8 mouse cellular contexts compared by ENCODE assay signal in the genomic region with DNA sequence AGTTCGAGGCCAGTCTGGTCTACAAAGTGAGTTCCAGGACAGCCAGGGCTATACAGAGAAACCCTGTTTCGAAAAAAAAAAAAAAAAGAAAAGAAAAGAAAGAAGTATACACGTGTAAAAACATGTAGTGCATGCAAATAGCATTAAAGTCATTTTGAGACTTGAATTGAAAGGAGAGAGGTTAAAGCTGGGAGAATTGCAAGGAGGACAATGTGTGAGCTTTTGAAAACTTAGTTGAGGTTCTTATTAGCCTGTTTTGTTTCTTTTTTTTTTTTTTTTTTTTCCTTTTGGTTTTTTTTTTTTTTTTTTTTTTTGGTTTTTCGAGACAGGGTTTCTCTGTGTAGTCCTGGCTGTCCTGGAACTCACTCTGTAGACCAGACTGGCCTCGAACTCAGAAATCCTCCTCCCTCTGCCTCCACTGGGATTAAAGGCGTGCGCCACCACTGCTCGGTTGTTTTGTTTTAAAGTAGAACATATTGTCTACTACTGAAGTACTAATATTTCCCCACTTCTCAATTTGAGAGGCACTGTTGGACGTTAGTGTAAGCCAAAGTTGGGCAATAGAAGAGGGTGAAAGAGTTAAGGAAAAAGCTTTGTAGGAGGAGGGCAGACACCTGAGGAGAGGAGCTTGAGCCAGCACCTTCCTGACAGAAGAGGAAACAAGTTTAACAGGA. TPM values are rescaled to one million over a fixed set of nuclear protein-coding genes. Genes with fewer than 3 reads are reported as not detected.
DNase-seq lines count a peak whose midpoint lies in the region; ATAC-seq and TF ChIP-seq lines count a peak whose summit lies in the region.

No protein-coding gene starts in this region.

- 41% methylated on average over 9 of the region's 9 CpGs for WGBS in kidney, postnatal 0 days
- 45% methylated on average over 9 of the region's 9 CpGs for WGBS in hindbrain, embryonic 16.5 days
- WGBS in midbrain, embryonic 16.5 days = 38% methylated on average over 8 of the region's 9 CpGs

- no peak for TF ChIP-seq CTCF in kidney, postnatal 0 days (IDR thresholded peaks at IDR 0.05; ENCODE audit: low read depth)
- no peak for TF ChIP-seq CTCF in cortical plate, adult 2 months (IDR thresholded peaks at IDR 0.05; ENCODE audit: extremely low read depth, insufficient read depth, low read length)

- peak overlapping the region; percentile 79 for H3K9ac ChIP-seq in kidney, postnatal 0 days (ENCODE audit: low read depth, low read length)
- H3K9ac ChIP-seq in hindbrain, embryonic 16.5 days (ENCODE audit: low read depth, low read length) = peak overlapping the region; percentile 89
- H3K9ac ChIP-seq in midbrain, embryonic 16.5 days (ENCODE audit: low read depth, low read length) = peak overlapping the region; percentile 77

- H3K9me3 ChIP-seq in kidney, postnatal 0 days (replicated peaks; ENCODE audit: low read length) = no peaks in the 10 kb centered on the region
- no peaks in the 10 kb centered on the region for H3K9me3 ChIP-seq in hindbrain, embryonic 16.5 days (ENCODE audit: control insufficient read depth, low read length)
- H3K9me3 ChIP-seq in midbrain, embryonic 16.5 days (replicated peaks; ENCODE audit: control insufficient read depth, low read length, poor library complexity, severe bottlenecking) = no peaks in the 10 kb centered on the region

- H3K27ac ChIP-seq in kidney, postnatal 0 days = peak overlapping the region; percentile 99
- no peak overlapping the region for H3K27ac ChIP-seq in cortical plate, adult 2 months (ENCODE audit: insufficient read depth, low read length)
- peak overlapping the region; percentile 92 for H3K27ac ChIP-seq in hindbrain, embryonic 16.5 days (ENCODE audit: low read depth, low read length)
- H3K27ac ChIP-seq in midbrain, embryonic 16.5 days (ENCODE audit: low read length) = peak overlapping the region; percentile 93

- H3K36me3 ChIP-seq in kidney, postnatal 0 days (ENCODE audit: insufficient read depth, low read length) = no peaks in the 10 kb centered on the region
- no peaks in the 10 kb centered on the region for H3K36me3 ChIP-seq in hindbrain, embryonic 16.5 days (ENCODE audit: control insufficient read depth, insufficient read depth, low read length)
- no peaks in the 10 kb centered on the region for H3K36me3 ChIP-seq in midbrain, embryonic 16.5 days (ENCODE audit: control insufficient read depth, insufficient read depth, low read length)

- TF ChIP-seq POLR2A in cortical plate, adult 2 months (IDR thresholded peaks at IDR 0.05; ENCODE audit: extremely low read depth, insufficient read depth, low read length) = no peak

- H3K27me3 ChIP-seq in kidney, postnatal 0 days (ENCODE audit: insufficient read depth, low read length) = no peaks in the 10 kb centered on the region
- H3K27me3 ChIP-seq in hindbrain, embryonic 16.5 days (replicated peaks; ENCODE audit: control insufficient read depth, insufficient read depth, low read length) = peaks cover 5% of the 10 kb centered on the region; the same call in 1 of the 2 replicates
- H3K27me3 ChIP-seq in midbrain, embryonic 16.5 days (ENCODE audit: control insufficient read depth, insufficient read depth, low read depth, low read length) = peaks cover 14% of the 10 kb centered on the region

- H3K4me3 ChIP-seq in kidney, postnatal 0 days (replicated peaks; ENCODE audit: low read depth, low read length) = peak overlapping the region; percentile 72
- peak overlapping the region; percentile 79 for H3K4me3 ChIP-seq in cortical plate, adult 2 months (ENCODE audit: insufficient read depth, low read length)
- H3K4me3 ChIP-seq in hindbrain, embryonic 16.5 days (ENCODE audit: low read length) = peak overlapping the region; percentile 79
- H3K4me3 ChIP-seq in midbrain, embryonic 16.5 days (ENCODE audit: low read depth, low read length) = peak overlapping the region; percentile 50

- peak overlapping the region; percentile 85 for H3K4me2 ChIP-seq in kidney, postnatal 0 days (ENCODE audit: low read length)
- peak overlapping the region; percentile 95 for H3K4me2 ChIP-seq in hindbrain, embryonic 16.5 days (ENCODE audit: low read length)
- H3K4me2 ChIP-seq in midbrain, embryonic 16.5 days (ENCODE audit: low read length) = peak overlapping the region; percentile 93

- no peak for DNase-seq in kidney, postnatal 0 days (ENCODE audit: low spot score)
- DNase-seq in kidney, postnatal 4 days = no peak
- no peak for DNase-seq in urinary bladder, postnatal 14 days (ENCODE audit: low spot score)
- no peak for DNase-seq in cerebellum, postnatal 25 days

- peaks cover 28% of the 10 kb centered on the region for H3K4me1 ChIP-seq in kidney, postnatal 0 days (replicated peaks; ENCODE audit: insufficient read depth, low read length)
- H3K4me1 ChIP-seq in cortical plate, adult 2 months (ENCODE audit: control insufficient read depth, insufficient read depth, low read length) = peaks cover 3% of the 10 kb centered on the region
- peaks cover 32% of the 10 kb centered on the region for H3K4me1 ChIP-seq in hindbrain, embryonic 16.5 days (ENCODE audit: control insufficient read depth, insufficient read depth, low read depth, low read length)
- peaks cover 34% of the 10 kb centered on the region for H3K4me1 ChIP-seq in midbrain, embryonic 16.5 days (ENCODE audit: control insufficient read depth, insufficient read depth, low read length)

- ATAC-seq in kidney, postnatal 0 days (replicated peaks; ENCODE audit: low FRiP score, low read depth) = no peak
- no peak for ATAC-seq in hindbrain, embryonic 16.5 days
- no peak for ATAC-seq in midbrain, embryonic 16.5 days
- no peak for ATAC-seq in erythroid progenitor cell, adult 5-6 weeks (replicated peaks; ENCODE audit: low FRiP score, poor library complexity, severe bottlenecking)

RNA-seq across cellular contexts. Expression of a gene that starts 0.6 kb away (rescaled TPM):
- polyA plus RNA-seq in kidney, postnatal 0 days (2015; fragmentation: Nextera tagmentation; extraction: Ambion mirVana) = 35.0 and 36.3 TPM in 2 replicates
- 39.4 and 41.1 TPM in 2 replicates for polyA plus RNA-seq in cortical plate, adult 2 months (2012; rRNA removed)
- polyA plus RNA-seq in hindbrain, embryonic 16.5 days (2015; fragmentation: Nextera tagmentation; extraction: Ambion mirVana) = 40.8 and 46.3 TPM in 2 replicates
- polyA plus RNA-seq in midbrain, embryonic 16.5 days (2015; fragmentation: Nextera tagmentation; extraction: Ambion mirVana) = 45.5 and 47.7 TPM in 2 replicates
- total RNA-seq in erythroid progenitor cell, adult 5-6 weeks (2015; ENCODE audit: low replicate concordance) = 13.8 and 19.5 TPM in 2 replicates
- total RNA-seq in erythroid progenitor cell, adult 5-6 weeks (2017; ENCODE audit: low replicate concordance) = 15.5 and 19.7 TPM in 2 replicates

RNA-seq across cellular contexts. Expression of a gene that starts 2.5 kb away (rescaled TPM):
- polyA plus RNA-seq in kidney, postnatal 0 days (2015; fragmentation: Nextera tagmentation; extraction: Ambion mirVana) = 5.4 and 6.4 TPM in 2 replicates
- 13.2 and 15.5 TPM in 2 replicates for polyA plus RNA-seq in cortical plate, adult 2 months (2012; rRNA removed)
- polyA plus RNA-seq in hindbrain, embryonic 16.5 days (2015; fragmentation: Nextera tagmentation; extraction: Ambion mirVana) = 7.4 and 8.8 TPM in 2 replicates
- 6.1 and 6.3 TPM in 2 replicates for polyA plus RNA-seq in midbrain, embryonic 16.5 days (2015; fragmentation: Nextera tagmentation; extraction: Ambion mirVana)
- total RNA-seq in erythroid progenitor cell, adult 5-6 weeks (2015; ENCODE audit: low replicate concordance) = 9.6 and 16.2 TPM in 2 replicates
- 2.5 and 9.6 TPM in 2 replicates for total RNA-seq in erythroid progenitor cell, adult 5-6 weeks (2017; ENCODE audit: low replicate concordance)

RNA-seq across cellular contexts. Expression of a gene that starts 42.3 kb away (rescaled TPM):
- 55.9 and 66.3 TPM in 2 replicates for polyA plus RNA-seq in kidney, postnatal 0 days (2015; fragmentation: Nextera tagmentation; extraction: Ambion mirVana)
- polyA plus RNA-seq in cortical plate, adult 2 months (2012; rRNA removed) = 4.5 and 4.6 TPM in 2 replicates
- 18.3 and 24.2 TPM in 2 replicates for polyA plus RNA-seq in hindbrain, embryonic 16.5 days (2015; fragmentation: Nextera tagmentation; extraction: Ambion mirVana)
- polyA plus RNA-seq in midbrain, embryonic 16.5 days (2015; fragmentation: Nextera tagmentation; extraction: Ambion mirVana) = 14.6 and 15.0 TPM in 2 replicates
- 111 and 124 TPM in 2 replicates for total RNA-seq in erythroid progenitor cell, adult 5-6 weeks (2015; ENCODE audit: low replicate concordance)
- 62.0 and 73.5 TPM in 2 replicates for total RNA-seq in erythroid progenitor cell, adult 5-6 weeks (2017; ENCODE audit: low replicate concordance)

RNA-seq across cellular contexts. Expression of a gene that starts 43.1 kb away (rescaled TPM):
- 1.5 and 2.0 TPM in 2 replicates for polyA plus RNA-seq in kidney, postnatal 0 days (2015; fragmentation: Nextera tagmentation; extraction: Ambion mirVana)
- polyA plus RNA-seq in cortical plate, adult 2 months (2012; rRNA removed) = 0.61 and 0.66 TPM in 2 replicates
- 0.83 and 0.97 TPM in 2 replicates for polyA plus RNA-seq in hindbrain, embryonic 16.5 days (2015; fragmentation: Nextera tagmentation; extraction: Ambion mirVana)
- polyA plus RNA-seq in midbrain, embryonic 16.5 days (2015; fragmentation: Nextera tagmentation; extraction: Ambion mirVana) = 0.37 and 0.77 TPM in 2 replicates
- not detected in 2 replicates for total RNA-seq in erythroid progenitor cell, adult 5-6 weeks (2015; ENCODE audit: low replicate concordance)
- total RNA-seq in erythroid progenitor cell, adult 5-6 weeks (2017; ENCODE audit: low replicate concordance) = 0.39 TPM in 1 of 2 replicates, not detected in the other

RNA-seq across cellular contexts. Expression of a gene that starts 43.6 kb away (rescaled TPM):
- 0.55 and 0.64 TPM in 2 replicates for polyA plus RNA-seq in kidney, postnatal 0 days (2015; fragmentation: Nextera tagmentation; extraction: Ambion mirVana)
- 0.38 and 0.57 TPM in 2 replicates for polyA plus RNA-seq in cortical plate, adult 2 months (2012; rRNA removed)
- polyA plus RNA-seq in hindbrain, embryonic 16.5 days (2015; fragmentation: Nextera tagmentation; extraction: Ambion mirVana) = 0.45 and 0.74 TPM in 2 replicates
- polyA plus RNA-seq in midbrain, embryonic 16.5 days (2015; fragmentation: Nextera tagmentation; extraction: Ambion mirVana) = 0.51 and 0.88 TPM in 2 replicates
- 1.3 and 1.4 TPM in 2 replicates for total RNA-seq in erythroid progenitor cell, adult 5-6 weeks (2015; ENCODE audit: low replicate concordance)
- 0.90 and 1.9 TPM in 2 replicates for total RNA-seq in erythroid progenitor cell, adult 5-6 weeks (2017; ENCODE audit: low replicate concordance)
